Mouse (Mus musculus): ENCODE measurements around the gene Ube4a.

Gene Ube4a

DNA sequence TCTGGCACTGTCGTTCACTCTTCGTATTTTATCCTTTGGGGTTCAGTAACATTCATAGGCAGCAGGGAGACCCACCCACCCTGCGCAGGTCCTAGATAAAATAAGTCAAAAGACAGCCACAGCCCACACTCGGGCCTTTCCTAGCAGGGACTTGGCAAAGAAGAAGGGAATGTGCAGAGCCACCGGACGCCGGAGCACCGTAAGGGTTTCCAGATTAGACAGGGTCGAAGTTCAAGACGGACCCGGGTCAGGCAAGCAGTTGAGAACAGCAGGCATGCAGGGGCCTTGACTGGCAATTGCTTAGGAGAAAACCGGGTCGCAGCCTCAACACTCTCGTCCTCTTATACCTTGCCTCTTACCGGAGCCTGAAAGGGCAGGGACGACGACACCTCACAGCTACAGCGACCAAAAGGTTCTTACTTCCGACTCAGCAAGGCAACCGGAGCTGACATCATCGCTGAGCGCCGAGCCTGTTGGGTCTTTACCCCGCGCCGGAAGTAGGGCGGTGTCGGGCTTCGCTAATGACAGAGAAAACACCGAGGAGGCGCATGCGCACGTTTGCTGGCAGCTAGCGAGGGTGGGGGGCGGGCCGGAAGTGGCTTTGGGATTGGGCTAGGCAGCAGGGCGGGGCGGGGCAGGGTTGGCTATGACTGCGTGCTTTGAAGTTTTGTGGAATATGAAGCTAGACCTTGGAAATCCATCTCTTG, at the start of gene Ube4a:
Gene Ube4a, minus strand, starts transcription at position 475 of the 707 bp plus-strand sequence.
- peak; percentile 99 for DNase-seq

- DNase-seq, result no peak
Measured at GRCm38 (mm10) chr9:45014879-45015278, 49.5 kb upstream of the Ube4a start.

DNA sequence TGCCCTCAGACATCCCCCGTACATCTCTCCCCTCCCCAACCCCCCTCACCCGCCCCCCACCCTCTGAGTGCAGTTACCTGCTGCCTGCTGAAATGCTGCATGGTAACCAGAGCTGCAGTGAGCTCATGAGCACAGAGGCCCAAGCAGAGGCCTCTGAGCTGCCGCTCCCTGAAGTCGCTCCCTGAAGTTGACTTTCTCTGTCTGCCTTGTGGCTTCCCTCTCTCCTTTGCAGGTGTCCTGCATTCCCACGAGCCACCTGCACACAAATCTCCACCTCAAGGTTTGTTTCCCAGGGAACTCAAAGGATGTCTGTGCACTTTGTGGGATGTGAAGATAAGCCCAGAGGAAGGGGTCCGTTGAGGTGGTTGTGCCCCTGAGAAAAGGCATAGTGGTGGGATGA, 45.9 kb upstream of the Ube4a start:
- no peak for DNase-seq

GRCm38 (mm10) chr9:45010461-45010860, 45.1 kb upstream of the Ube4a start:
- no peak for DNase-seq

DNA sequence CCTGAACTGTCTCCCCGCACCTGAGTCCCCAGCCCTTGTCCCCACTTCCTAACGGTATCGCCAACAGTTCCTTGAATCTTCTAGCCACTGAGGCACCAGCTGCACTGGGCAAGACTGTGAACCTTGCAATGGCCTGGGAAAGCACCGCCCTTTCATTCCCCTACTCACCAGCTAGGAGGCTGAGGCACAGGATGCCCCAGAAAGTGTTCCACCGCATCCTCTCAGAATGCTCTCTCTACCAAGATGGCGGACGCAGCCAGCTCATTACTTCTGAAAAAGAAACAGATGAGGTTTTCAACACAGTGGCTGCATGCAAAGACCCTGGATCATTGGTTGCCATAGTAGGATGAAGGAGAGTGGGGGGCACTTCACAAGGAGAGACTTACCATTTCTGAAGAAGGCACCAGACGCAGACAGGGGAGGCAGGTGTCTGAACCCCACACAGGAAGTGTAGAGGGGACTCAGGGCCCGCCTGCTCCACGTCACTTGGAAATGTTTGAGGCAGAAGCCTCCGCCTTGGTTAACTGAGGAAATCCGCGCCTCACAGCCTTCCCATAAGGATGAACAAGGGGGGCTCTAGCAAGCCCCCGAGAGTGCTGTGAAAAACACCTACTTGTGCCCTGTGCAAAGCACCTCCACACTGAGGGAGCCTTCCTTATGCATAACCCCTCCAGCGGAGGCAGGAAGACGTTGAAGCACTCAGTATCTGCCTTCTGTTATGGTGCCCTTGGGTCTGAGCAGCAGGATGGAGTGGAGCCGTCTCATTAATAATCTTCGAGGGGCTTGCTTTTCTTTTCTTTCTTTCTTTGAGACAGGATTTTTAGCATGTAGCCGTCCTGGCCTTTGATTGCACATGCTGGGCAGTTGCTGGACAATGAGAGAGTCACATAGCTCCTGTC, 44.0 kb upstream of the Ube4a start, which contains the start of gene Cd3e:
Gene Cd3e, minus strand, starts transcription at position 448 of the 899 bp plus-strand sequence.
- no peak for DNase-seq

- DNase-seq, result no peak
Measured at GRCm38 (mm10) chr9:45008342-45008741, 42.9 kb upstream of the Ube4a start.

GRCm38 (mm10) chr9:45007404-45007803, 42.0 kb upstream of the Ube4a start:
- DNase-seq, result no peak

- DNase-seq, result no peak
Measured at GRCm38 (mm10) chr9:45000249-45000648, 34.8 kb upstream of the Ube4a start.

GRCm38 (mm10) chr9:44999776-45000175, 34.4 kb upstream of the Ube4a start:
- no peak for DNase-seq

DNA sequence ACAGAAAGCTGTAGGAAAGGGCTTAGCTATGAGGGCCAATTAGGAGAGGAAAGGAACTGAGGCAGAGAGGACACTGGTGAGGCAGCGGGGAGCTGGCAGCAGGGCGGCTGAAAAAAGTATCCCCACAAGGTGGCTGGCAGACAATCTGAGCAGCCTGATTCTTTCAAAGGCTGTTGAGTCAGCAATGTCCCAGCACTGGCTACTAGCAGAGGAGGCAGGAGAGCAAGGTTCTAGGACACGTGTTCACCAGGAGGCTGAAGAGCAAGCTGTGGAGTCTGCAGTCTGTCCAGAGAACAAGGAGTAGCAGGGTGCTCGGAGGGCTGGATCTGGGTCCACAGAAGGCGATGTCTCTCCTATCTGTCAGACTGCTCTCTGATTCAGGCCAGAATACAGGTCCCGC, 33.8 kb upstream of the Ube4a start:
- peak; percentile 76 for DNase-seq

DNA sequence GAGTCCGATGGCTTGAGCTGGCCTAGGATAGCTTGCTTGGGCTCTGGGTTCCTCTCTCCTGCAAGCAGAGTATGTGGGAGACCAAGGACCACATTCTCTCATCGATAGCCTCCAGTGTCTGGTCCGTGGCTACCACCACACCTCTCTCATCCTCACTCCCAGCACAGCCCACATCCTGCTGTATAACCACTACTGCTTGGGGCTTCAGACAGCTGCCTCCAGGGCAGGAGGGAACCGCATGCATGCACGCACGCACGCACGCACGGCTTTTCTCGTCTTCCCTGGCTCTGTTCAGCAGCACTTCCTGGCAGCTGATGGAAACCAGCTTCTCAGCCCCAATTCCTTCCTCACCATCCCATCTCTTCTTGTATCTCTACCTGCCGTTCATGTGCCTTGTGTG, 32.7 kb upstream of the Ube4a start:
- no peak for DNase-seq

DNA sequence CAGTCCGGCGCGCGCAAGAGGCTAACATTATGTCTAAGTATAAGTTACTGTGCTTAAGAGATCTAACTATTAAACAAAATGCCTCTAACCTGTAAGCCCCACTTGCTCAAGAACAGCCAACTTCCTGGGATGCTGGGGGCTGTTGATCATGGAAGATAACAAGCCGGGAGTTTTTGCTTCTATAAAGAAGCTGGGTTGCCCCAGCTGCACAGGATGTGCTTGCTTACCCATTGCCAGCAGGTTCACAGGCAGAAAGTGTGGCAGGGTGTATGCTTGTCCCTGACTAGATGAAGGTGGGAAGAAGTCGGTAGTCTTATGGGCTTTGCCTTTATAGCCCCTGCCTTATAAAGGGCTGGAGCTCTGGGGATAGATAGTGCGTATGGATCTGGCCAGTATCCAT, 31.2 kb upstream of the Ube4a start:
- DNase-seq, result no peak

- no peak for DNase-seq
Measured at GRCm38 (mm10) chr9:44994962-44995361, 29.6 kb upstream of the Ube4a start.

DNA sequence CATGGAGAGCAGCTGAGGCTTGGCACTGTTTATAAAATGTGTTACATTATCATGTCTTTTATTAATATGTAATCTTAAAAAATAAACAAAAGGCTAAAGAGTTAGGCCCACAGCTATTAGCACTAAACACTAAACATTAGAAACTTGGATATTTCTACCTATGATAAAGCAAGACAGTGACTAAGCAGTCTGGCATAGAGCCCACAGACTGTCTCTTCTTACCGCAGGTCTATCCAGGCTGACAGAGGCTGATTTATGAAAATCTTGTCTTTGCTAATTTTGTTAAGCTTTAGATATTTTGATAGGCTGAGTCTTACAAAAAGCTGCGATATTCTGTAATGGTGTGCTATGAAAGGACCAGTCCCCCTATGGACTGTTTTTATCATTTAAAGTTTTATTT, 27.9 kb upstream of the Ube4a start:
- DNase-seq, result no peak

GRCm38 (mm10) chr9:44992271-44992670, 26.9 kb upstream of the Ube4a start:
- DNase-seq, result no peak

DNA sequence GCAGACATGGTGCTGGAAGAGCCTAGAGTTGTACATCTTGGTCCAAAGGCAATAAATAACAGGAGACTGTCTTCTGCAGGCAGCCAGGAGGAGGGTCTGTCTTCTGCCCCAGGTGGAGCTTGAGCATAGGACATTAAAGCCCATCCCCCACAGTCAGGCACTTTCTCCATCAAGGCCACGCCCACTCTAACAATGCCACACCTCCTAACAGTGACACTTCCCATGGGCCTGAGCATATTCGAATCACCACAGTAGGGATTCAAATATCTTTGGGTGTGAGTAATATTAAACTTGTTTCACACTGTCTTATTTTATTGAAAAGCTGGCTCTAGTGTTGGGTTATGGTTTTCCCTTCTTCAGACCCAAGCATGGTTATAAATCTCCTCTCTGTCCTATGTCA, 26.4 kb upstream of the Ube4a start:
- no peak for DNase-seq

- DNase-seq, result no peak
Measured at GRCm38 (mm10) chr9:44986976-44987375, 21.6 kb upstream of the Ube4a start.

GRCm38 (mm10) chr9:44986242-44986781, 20.9 kb upstream of the Ube4a start:
- DNase-seq, result peak; percentile 22

DNA sequence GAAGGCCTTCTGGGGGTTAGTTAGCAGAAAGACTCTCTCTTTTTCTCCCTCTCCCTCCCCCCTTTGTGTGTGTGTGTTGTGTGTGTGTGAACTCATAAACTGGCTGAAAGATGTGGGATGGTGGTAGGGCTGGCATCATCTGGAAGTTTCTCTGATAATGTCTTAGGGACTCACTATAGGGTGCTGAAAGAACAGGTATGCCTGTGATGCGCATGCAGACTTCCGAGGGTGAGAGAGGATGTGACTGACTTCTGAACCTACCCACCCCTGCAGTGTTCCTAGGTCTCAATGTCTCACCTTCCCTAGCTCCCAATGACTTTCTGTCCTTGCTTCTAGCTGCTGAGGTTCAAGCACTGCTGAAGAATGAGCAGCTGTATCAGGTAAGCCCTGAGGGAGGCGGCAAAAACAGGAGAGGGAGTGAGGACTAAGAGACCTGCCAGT, 20.3 kb upstream of the Ube4a start:
- DNase-seq, result no peak

- no peak for DNase-seq
Measured at GRCm38 (mm10) chr9:44983001-44983400, 17.6 kb upstream of the Ube4a start.

DNA sequence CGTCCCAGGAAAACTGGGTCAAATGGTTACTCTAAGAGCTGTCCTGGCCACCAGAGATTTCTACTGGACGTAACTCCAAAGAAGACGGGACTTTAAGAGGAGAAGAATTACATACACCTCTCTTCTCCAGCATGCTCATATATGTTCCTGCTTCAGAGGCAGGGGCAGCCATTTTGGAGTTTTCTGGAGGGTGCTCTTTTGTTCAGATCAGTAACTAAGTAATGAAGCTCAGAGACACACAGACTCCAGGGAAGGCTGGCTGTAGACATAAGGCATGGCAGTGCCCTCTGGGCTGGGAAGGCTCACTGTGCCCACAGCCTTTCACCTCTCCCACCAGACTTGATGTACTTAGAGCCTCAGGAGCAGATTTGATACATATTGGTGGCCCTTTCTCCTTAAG, 17.1 kb upstream of the Ube4a start:
- no peak for DNase-seq

DNA sequence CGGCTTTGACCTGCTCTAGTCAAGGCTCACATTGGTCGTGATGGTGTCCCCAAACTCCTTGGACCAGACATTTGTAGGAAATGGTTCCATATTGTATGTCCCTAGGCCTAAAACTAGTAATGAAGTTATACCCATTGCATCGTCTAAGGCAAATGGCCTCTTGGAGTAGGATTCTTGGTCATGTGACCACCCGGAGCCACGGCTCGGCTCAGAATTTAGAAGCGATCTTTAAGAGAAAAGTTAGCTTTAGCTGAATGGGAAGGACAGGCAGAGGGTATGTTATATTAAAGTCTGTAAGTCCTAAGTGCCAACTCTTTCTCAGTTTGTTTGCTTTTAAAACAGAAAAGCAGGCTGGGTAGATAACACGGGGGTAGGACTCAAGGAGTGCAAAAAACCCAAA, 16.7 kb upstream of the Ube4a start:
- DNase-seq, result no peak

GRCm38 (mm10) chr9:44981676-44982075, 16.3 kb upstream of the Ube4a start, which contains the start of gene Cd3d:
Gene Cd3d, plus strand, starts transcription at chr9:44981786.
- DNase-seq, result no peak

DNA sequence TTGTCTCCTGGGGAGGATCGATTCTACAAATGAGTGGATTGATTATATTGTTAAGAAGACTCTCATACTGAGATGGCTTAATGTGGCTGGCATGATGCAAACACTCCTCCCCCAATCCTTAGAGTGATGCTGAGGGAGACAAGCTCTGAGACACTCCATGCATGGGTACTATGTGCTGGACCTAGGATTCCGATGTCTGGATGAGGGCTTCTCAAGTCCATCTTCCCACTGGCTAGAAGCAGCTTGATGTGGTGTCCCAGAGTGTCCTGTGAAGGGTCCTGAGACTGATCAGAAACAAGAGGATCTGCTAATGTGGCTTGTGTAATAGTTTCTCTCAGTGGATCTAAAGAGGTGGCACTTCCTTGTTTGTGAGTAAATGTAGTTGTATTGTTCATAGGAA, 15.7 kb upstream of the Ube4a start:
- DNase-seq, result no peak
